Mouse (Mus musculus): ENCODE data around the gene Gm11639.

Gm11639 gene

DNA sequence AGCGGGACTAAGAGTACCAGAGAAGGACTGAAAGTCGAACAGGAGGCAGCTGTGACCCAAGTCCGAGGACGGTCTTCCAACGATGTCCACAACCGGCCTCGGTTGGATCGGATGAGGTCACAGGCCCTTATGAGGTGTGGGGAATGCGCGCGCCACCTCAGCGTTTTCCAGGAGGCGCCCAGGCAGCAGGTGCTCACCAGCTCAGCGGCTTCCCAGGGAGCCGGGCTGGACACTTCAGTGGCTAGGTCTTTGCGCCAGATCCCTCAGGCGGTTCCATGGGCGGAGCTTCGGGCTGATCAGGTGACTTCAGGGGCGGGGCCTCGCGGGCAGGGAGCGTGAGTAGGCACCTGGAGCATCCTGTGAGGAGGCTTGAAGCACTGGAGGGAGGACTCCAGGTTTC lies at the start of gene Gm11639:
Gm11639 (plus strand) TSS at position 160 of the 400 bp plus-strand sequence.
- peak in 1 of 2 experiments; percentile 13 for DNase-seq

DNA sequence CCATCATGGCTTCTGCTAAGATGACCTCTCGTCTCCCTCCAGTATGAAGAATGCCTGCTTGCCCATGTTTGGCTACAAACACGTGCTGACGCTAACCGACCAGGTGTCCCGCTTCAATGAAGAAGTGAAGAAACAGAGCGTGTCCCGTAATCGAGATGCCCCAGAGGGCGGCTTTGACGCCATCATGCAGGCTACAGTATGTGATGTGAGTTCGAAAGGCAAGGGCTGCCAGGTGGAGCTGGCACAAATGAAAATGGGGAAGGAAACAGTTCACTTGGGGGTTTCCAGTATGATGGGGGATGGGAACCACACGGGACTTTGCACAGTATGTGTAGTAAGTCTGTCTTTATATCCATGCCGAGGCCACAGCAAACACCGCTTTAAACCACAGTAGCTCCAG lies 48.5 kb upstream of the Gm11639 start:
- no peak for DNase-seq

DNA sequence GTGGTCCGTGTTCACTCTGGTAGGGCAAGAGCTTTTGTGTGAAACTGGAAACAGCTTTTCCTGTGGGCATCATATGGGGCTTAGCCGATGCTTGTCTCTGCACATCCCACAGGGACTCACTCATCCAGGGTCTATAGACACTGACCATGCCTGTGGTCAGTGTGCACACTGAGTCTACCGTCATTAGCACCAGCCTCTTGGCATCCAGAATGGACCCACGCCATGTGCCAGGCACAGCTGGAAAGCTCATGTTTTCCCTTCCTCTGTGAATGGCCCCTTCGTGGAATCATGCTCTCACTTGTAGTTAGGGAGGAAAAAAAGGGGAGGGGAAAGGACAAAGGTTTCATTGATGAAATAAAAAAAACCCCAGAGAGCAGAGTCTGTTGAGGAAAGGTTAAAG lies 47.5 kb upstream of the Gm11639 start:
- DNase-seq: no peak

DNA sequence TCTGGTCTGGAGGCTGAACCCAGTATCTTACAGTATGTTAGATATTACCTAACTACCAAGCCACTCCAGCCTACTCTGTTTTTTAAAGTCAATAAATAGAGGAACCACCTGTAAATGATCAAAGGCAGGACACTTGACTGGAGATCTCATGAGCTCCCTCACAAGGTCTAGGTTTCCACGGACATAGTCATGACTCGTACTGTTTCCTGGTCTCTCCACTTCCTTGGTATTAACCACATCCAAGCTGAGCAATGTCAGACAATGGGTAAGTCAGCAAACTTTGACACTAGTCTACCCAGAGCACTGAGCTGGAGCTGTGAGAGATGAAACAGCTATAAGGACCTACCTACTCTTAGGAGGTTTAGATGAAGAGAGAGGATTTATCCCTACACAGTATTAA lies 46.6 kb upstream of the Gm11639 start:
- DNase-seq: no peak

DNA sequence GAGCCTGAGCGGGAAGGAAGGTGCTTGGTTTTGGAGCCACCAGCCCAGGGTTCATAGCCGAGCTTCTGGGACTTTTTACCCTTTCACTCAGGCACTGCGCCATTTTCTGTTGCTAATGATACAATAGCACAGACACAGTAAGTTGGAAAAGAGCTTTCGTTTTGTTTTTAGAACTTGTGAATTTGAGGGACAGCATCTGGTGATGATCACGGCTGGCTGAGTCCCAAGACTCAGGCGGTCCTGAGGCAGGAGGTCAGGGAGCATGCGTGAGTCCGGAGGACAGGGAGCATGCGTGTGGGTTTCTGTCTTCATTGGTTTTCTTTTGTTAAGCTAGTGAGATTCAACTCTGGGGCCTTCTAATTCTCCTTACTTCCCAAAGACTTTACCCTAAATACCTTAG lies 45.9 kb upstream of the Gm11639 start:
- DNase-seq: no peak

DNA sequence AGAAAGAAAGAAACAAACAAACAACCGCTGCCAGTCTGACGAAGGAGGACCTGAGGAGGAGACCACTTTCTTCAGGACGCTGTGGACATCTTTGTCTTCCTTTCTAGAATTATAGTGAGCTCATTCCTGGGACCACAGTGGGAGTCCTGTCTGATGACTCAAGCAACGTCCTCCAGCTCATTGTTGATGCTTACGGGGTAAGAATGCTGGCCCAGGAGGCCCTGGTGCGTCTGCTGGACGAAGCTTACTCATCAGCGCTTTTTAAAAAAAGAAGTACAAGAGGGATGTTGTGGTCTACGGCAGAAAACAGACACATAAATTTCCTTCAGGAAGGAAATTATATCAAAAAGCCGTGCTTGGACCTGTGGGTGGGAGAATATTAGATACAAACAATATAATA lies 44.6 kb upstream of the Gm11639 start:
- DNase-seq: no peak

DNA sequence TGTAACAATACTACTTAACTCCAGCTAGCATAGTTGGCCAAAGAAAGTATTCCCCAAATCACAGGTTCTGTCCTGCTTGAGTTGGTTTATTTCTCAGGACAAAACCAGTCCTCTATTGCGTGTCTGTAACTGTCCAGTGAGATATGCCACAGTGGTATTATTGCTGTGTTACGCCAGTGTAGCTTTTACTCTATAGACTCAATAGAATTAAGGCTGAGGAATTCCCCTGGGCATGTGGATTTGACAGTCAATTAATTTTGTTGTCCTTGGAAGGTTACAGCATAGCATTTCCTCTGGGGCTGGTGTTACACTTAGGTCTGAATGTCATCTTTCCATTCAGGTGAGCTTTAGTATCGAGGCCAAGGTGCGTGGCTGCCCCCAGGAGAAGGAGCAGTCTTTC lies 42.3 kb upstream of the Gm11639 start:
- DNase-seq: no peak

DNA sequence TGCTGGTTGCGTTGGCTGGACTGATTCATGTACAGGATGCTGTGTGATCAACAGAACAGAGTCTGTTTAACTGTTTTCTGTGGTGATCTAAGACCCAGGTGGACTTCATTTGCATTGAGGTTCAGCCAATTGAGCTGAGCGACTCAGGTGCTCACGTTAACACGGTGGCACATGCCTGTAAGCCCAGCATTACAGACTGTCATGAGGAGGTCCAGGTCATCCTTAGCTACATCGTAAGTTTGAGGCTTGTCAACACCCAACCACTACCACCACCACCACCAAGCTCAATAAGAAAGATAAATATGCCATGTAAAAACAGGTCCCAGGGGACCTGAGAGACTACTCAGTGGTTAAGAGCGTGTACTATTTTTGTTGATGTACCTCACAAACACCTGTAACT lies 40.1 kb upstream of the Gm11639 start:
- no peak for DNase-seq

DNA sequence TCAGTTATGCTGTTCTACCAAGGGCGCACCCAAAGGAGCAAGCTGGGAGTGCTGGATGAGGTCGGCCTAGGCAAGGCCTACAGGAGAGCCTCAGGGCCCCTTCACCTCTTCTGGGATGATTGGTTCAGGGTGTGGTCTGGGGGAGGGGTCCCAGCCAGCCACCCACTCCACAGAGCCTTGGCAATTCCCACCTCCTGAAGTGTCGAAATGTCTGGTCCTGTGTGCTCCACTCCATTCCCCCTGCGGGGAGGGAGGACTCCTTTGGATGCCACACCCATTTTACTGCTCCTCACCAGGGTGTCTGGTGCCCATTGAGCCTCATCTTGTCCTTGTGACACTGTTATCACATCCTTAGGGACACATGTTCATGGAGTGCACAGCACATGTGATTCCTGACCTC lies 39.3 kb upstream of the Gm11639 start:
- no peak for DNase-seq

DNA sequence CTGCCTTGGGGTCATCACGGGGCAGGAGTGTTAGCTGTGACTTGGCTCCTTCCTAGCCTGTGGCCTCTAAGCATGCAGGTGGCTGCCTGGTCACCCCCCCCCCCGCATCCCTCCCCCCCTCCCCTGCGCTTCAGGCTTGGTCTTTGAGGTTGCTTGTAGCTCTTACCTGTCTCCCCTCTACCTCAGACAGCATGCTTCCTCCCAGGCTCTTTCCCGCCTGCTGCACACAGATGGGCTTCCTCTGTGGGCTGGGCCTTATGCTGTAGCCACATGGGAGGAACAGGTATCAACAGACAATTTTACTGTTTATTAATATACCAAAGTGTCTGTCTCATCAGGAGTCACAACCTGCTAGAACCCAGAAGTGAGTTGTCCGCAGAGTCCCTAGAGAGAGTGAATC lies 38.9 kb upstream of the Gm11639 start:
- no peak for DNase-seq

DNA sequence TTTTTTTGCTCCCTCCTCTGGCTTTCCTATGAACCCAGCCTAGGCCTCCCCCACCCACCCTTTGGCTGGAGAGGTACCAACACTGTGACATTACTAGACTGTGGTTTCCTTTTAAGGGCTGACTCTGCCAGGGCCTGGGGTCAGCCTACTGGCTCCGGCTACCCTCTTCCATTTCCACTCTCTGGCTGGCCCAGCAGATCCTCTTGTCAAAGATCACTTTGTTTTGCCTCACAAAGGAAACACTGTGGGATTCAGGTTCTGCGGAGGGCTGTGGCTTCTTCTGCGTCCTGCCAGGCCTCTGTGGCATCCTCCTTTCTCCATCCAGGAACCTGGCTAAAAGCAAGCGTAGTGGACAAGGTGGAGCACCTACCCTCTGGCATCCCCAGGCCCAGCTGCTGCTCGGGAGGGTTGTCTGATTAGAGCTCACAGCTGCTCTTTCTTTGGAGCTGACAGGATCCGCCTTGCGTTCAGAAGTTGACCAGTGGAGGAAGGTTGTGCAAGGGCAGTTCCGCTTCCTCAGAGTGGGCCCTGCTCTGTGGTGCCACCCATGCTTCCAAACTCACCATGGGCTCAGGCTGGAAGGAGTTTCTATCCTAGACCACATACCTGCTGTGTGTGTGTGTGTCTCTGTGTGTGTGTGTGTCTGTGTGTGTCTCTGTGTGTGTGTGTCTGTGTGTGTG lies 38.2 kb upstream of the Gm11639 start:
- no peak for DNase-seq

DNA sequence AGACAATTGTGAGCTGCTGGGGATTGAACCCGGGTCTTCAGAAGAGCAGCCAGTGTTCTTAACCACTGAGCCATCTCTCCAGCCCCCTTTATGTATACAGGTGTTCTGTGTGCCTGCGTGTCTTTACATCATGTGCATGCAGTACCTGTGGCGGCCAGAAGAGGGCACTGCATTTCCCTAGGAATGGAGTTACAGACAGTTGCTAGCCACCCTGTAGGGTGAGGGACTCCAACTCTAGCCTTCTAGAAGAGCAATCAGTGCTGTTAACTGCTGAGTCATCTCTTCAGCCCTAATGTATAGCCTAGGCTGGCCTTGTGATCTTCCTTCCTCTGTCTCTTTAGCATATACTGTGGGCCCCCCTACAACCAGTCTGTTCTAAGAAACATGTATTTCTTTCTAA lies 36.9 kb upstream of the Gm11639 start:
- DNase-seq: peak; percentile 32 to 36

DNA sequence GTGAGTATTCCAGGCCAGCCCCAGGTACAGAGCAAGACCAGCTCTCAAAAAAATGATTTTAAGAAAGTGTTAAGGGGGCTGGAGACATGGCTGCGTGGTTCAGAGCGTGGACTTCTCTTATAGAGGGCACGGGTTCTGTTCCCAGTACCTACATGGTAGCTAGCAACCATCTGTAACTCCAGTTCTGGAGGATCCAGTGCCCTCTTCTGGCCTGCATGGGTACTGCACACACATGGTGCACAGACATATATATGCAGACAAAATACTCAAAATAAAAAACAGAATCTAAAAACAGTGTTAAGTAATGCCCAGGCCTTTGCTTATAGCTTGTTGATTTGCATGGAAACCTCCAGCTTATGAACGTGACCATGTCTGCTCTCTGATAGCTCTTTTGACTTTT lies 24.9 kb upstream of the Gm11639 start:
- DNase-seq: no peak

DNA sequence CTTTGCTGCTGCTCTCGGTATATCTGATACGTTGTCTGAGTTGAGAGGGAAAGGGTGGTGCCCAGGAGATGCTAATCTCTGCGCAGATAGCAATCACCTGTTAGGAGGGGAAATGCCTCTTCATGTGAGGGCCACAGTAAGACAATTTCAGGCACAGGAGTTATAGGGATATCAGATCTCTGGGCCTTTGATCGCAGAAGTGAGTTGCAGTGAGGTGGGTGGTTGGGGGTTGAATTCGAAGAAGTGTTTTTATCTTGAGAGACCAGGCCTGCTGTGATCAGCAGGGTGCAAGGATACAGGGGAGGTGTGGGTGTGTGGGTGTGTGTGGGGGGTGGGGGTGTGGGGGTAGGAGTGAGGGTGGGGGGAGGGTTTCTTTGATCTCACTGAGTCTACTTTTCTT lies 24.4 kb upstream of the Gm11639 start:
- no peak for DNase-seq

DNA sequence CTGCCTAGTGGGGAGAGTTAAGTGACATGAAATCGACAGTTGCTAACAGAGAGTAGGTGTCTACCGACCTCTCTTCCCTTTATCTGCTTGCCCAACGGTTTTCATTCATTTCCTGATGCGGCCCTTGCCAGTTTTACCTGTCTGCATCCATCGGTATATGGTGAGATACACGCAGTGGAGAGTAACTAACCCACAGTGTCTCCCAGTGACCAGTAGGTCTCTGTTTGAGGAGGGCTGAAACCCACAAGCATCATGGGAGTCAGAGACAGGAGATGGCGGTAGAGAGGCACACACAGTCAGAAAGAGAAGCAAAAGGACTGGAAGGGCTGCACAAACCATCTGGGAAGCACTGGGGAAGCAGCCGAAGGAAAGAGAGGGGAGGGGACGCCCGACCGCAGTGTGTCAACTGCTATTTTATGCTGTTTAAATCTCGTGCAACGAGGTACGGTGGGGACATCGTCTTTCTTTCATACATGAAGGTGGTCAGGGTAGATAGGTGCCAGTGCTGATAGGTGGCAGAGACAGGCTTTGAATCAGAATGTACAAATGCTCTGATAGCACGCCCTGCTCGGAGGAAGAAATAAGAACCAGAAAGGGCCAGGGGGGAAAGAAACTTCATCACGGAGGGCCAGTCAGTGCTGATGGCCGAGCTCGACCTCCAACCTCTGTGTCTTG lies 23.8 kb upstream of the Gm11639 start:
- no peak for DNase-seq

DNA sequence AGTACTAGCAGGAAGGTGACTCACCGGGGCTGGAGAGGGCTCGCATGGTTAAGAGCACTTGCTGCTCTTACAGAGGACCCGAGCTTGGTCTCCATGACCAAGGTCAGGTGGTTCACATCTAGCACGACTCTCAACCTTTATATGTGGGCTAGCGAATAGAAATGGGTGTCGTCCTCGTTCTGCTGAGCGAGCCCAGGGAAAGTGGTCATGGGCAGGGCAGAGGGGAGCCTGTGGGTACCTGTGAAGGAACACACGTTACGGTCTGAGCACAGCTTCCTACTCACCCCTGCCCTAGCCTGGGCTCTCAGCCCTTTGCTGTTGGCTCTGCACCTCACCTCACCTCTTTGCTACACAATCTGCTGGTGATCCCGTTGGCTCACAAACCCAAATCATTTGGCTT lies 22.9 kb upstream of the Gm11639 start:
- no peak for DNase-seq

DNA sequence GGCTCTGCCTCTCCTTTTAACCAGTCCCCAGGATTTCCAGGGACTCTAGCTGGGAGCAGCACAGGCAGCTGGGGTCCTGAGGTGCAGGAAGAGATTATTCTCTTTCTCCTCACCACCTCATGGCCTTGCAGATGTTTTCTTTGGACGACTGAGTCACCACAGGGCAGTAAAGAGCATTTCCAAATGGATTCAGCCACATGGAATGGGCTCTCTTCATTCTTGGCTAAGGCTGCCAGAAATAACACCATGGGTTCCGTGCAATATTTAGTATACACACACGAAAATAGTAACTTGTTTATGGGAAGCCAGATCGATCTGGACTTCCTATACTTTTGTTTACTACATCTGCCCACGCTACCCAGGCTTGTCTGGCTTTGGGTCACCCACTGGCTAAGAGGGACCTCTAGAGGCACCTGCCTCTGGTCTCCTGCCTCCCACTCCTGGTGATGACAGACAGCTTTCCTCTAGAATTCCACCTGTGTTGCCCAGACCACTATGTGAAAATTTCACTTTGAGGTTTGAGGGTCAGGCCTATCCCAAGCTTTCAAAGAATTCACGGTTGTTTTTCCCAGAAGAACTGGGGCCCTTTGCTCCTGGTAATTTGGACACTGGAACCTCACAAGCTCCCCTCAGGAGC lies 22.1 kb upstream of the Gm11639 start:
- DNase-seq: no peak

DNA sequence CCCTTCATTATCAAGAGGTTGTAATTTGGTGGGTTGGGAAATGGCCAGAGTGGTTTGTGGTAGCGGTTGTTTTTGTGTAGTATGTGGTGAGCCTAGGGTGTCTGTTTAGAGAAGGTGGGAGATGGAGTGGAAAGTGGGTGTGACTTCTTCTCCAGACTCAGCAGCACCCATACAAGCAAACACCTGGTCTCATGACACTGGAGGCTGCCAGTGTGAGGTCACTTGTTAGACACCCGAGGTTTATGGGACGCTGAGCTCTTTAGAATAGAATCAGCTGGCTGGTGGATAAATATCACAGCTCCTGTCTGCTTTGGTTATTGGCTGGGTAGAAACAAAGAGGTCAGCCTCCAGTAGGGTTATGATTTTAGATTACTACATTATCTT lies 21.6 kb upstream of the Gm11639 start:
- DNase-seq: no peak

DNA sequence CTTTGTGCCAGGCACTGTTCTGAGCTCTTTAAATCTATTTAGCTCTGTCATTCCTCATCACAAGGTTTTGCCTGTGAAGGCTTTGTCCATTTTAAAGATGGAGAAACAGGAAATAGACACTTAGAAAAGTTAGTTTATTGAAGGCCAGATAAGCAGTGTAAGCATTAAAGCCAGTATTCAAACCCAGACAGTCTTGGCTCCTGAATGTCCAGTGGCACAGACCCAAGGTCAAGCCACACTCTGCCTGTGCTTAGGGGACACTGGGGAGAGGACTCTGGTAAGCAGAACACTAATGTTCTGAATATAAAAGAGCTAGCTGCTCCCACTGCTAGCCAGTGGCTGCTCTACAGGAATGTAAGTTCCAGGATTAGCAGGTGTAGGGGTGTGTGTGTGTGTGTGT lies 21.1 kb upstream of the Gm11639 start:
- no peak for DNase-seq

DNA sequence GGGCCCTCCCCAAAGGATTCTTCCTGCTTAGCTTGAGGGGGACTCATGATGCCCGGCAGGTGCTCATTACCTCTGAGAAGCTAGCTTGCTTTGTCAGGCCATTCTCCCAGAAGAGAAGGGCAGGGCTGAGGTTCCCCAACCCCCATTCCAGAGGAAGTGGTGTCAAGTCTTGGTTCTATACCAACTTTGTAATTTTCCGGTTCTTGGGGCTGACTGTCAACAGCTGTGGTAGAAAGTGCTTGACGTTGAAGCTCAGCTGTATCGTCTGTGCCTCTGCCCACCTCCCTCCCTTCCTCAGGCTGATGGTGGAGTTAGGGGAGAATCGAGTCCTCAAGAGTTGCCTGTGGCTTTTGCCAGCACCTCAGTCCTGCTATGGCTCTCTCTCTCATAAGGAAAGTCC lies 18.1 kb upstream of the Gm11639 start:
- DNase-seq: no peak

DNA sequence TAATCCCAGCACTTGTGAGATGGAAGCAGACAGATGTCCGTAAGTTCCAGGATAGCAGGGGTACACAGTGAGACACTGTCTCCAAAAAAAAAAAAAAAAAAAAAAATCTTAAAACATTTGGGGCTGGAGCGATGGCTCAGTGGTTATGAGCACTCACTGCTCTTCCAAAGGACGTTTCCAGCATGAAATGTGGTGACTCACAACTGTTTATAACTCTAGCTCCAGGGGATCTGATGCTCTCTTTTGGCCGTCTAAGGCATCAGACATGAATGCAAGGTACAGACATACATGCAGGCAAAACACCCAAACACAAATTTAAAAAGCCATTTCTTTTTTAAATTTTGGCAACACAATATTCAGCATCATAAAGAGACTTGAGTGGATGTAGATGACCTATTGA lies 12.1 kb upstream of the Gm11639 start:
- DNase-seq: no peak

DNA sequence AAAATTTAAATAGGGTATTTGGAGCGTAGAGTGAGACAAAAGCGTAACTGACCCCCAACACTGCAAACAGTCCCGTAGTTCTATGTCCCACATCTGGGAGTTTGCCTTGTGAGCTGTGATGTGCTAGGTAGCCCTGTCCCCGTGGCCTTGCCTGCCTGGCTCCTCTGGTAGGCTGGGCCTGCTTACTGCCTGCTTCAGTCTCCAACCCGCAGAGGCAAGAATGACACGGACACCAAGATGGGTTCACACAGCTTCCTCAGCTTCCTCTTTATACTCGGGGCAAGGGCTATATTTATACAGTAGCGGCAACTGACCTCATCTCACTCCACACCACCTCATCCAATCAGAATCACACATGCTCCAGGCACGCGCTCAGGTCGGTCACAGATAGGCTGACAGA lies 10.7 kb upstream of the Gm11639 start:
- DNase-seq: no peak

DNA sequence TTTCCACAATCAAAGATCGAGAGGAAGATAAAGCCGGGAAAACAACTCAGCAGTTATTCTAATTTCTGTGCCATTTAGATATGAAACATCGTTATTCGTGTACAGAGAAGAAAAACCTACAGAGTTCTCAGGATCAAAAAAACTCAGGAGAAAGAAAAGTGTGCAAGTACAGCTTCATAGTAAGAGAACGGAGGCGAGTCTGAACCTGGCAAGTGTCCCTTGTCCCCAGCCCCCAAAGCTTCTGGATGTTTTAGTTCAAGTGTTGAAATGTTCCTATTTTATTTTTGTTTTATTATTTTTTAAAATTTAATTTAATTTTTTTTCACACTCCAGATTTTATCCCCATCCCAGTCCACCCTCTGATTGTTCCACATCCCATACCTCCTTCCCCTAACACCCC lies 7.7 kb downstream of the Gm11639 start:
- no peak for DNase-seq

DNA sequence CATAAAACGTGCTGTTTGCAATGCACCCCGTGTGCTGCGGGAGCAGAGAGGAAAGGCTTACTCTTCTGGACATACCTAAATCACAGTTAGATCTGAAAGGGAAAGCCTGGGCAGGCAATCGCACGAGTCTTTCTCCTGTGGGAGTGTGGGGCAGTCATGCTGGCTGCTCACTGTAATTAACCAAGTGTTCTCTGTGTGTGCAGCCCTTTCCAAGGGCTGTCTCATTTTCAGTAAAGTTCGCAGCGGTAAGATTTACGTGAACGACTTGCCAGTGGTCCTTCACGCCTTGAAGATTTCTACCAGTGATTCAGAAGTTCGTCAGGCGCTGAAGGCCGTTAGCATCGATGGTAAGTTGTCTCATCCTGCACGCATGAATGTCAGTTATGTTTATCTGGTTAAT lies 18.6 kb downstream of the Gm11639 start:
- DNase-seq: no peak

DNA sequence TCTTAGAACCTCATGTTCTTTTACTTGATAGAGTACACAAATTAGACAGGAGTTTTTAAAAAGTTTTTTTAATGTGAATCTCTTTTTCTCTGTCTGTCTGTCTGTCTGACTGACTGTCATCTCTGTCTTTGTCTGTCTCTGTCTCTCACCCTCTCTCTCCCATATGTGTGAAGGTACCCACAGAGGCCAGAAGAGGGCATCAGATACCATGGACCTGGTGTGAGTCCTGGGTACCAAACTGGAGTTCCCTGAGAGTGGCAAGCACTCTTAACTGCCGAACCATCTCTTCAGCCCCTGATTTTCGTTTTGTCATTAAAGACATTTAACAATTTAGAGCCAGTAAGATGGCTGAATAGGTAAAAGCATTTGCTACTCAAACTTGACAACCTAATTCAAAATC lies 21.6 kb downstream of the Gm11639 start:
- DNase-seq: no peak

All from cerebellum, postnatal 36 days (tissue).